ENCODE assay signal across 15 mouse cellular contexts in the genomic region with DNA sequence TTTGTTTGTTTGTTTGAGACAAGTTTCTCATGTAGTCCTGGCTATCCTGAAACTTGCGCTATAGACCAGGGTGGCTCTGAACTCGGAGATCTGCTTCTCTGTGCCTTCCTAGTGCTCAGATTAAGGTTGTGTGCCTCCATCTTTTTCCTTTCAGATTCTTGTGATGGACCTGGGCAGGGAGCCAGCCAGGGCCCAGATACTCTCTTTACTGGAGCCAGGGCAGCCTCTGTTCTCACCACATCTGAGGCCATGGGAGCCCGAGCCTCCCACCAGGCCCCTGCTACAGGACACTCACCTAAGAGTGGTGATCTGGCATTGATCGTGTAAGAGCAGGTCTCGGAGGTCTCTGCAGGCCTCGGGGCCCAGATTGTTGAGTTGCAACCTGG. TPM values are rescaled to one million over a fixed set of nuclear protein-coding genes. Genes with fewer than 3 reads are reported as not detected.
DNase-seq lines count a peak whose midpoint lies in the region; ATAC-seq and TF ChIP-seq lines count a peak whose summit lies in the region.
"Had no signal": no experiment of that assay in that cellular context is flagged by ENCODE, and none has a peak within 500 bp of the region (broad histone marks: within the 10 kb centered on the region; RNA-seq: fewer than 3 reads in every experiment).

No protein-coding gene starts in this region.

- DNase-seq in forebrain, embryonic 11.5 days (ENCODE audit: low spot score), result no peak
- DNase-seq in midbrain, postnatal 0 days (ENCODE audit: low spot score), result peak; percentile 13
- DNase-seq in thymus, adult 2 months, result no peak
- no peak for DNase-seq in left cerebral cortex, adult 11 months (ENCODE audit: low spot score)
- DNase-seq in right cerebral cortex, postnatal 4 days, result no peak
- DNase-seq: adrenal gland, adult 8-10 months; heart, adult 18-20 months; kidney, postnatal 25 days; liver, embryonic 13.5 days; spleen, adult 18-20 months had no signal

- TF ChIP-seq POLR2A in thymus, adult 2 months (IDR thresholded peaks at IDR 0.05; ENCODE audit: control insufficient read depth, extremely low read depth, insufficient read depth, low read length, poor library complexity), result no peak

- H3K9me3 ChIP-seq in liver, embryonic 16.5 days (replicated peaks; ENCODE audit: control insufficient read depth, low read length), result no peaks in the 10 kb centered on the region
- no peaks in the 10 kb centered on the region for H3K9me3 ChIP-seq in liver, embryonic 12.5 days (replicated peaks)
- H3K9me3 ChIP-seq in forebrain, embryonic 11.5 days (ENCODE audit: control insufficient read depth, low read length), result no peaks in the 10 kb centered on the region
- H3K9me3 ChIP-seq in hindbrain, embryonic 16.5 days (ENCODE audit: control insufficient read depth, low read length), result no peaks in the 10 kb centered on the region
- no peaks in the 10 kb centered on the region for H3K9me3 ChIP-seq in midbrain, postnatal 0 days (ENCODE audit: low read length)
- H3K9me3 ChIP-seq: liver, embryonic 13.5 days had no signal

- WGBS in liver, embryonic 16.5 days (ENCODE audit: insufficient replicate concordance), result 69% methylated on average over 6 of the region's 6 CpGs
- WGBS in liver, embryonic 12.5 days (ENCODE audit: insufficient replicate concordance), result 70% methylated on average over 6 of the region's 6 CpGs
- 51% methylated on average over 6 of the region's 6 CpGs for WGBS in forebrain, embryonic 11.5 days
- 41% methylated on average over 6 of the region's 6 CpGs for WGBS in hindbrain, embryonic 16.5 days
- WGBS in midbrain, postnatal 0 days, result 26% methylated on average over 6 of the region's 6 CpGs
- 93% methylated on average over 6 of the region's 6 CpGs for WGBS in thymus, adult 2 months

- ATAC-seq in liver, embryonic 16.5 days (ENCODE audit: low read depth), result no peak
- no peak for ATAC-seq in liver, embryonic 12.5 days
- ATAC-seq in forebrain, embryonic 11.5 days (replicated peaks; ENCODE audit: low FRiP score), result no peak; the same call in 1 of the 2 replicates
- peak; percentile 31; the same call in 1 of the 2 replicates for ATAC-seq in hindbrain, embryonic 16.5 days
- no peak for ATAC-seq in midbrain, postnatal 0 days (ENCODE audit: low FRiP score)
- ATAC-seq: Patski had no signal

- H3K4me2 ChIP-seq in liver, embryonic 16.5 days (ENCODE audit: low read depth, low read length), result no peak overlapping the region
- H3K4me2 ChIP-seq in liver, embryonic 12.5 days, result no peak overlapping the region
- H3K4me2 ChIP-seq in forebrain, embryonic 11.5 days (ENCODE audit: low read depth, low read length, severe bottlenecking), result no peak overlapping the region
- no peak overlapping the region; the same call in 1 of the 2 replicates for H3K4me2 ChIP-seq in hindbrain, embryonic 16.5 days (ENCODE audit: low read length)
- 0 out of 2 replicates have a peak overlapping the region, but pooled peaks have one; percentile 9 for H3K4me2 ChIP-seq in midbrain, postnatal 0 days (ENCODE audit: low read depth, low read length, poor library complexity, severe bottlenecking)
- H3K4me2 ChIP-seq: liver, embryonic 13.5 days had no signal

- no peak for TF ChIP-seq CTCF in midbrain, postnatal 0 days (IDR thresholded peaks at IDR 0.05)
- no peak for TF ChIP-seq CTCF in thymus, adult 2 months (IDR thresholded peaks at IDR 0.05; ENCODE audit: borderline replicate concordance, control insufficient read depth, extremely low read depth, insufficient read depth, low read length, poor library complexity)

- H3K4me1 ChIP-seq in liver, embryonic 16.5 days (ENCODE audit: control insufficient read depth, low read depth, low read length), result no peaks in the 10 kb centered on the region; the same call in none of the 2 replicates
- H3K4me1 ChIP-seq in liver, embryonic 12.5 days, result peaks cover 22% of the 10 kb centered on the region
- H3K4me1 ChIP-seq in forebrain, embryonic 11.5 days (replicated peaks; ENCODE audit: control insufficient read depth, insufficient read depth, low read length), result peaks cover 11% of the 10 kb centered on the region; the same call in 1 of the 2 replicates
- peaks cover 23% of the 10 kb centered on the region for H3K4me1 ChIP-seq in hindbrain, embryonic 16.5 days (ENCODE audit: control insufficient read depth, insufficient read depth, low read depth, low read length)
- peaks cover 28% of the 10 kb centered on the region for H3K4me1 ChIP-seq in midbrain, postnatal 0 days (ENCODE audit: insufficient read depth, low read length)
- H3K4me1 ChIP-seq in thymus, adult 2 months (replicated peaks; ENCODE audit: control insufficient read depth, insufficient read depth, low read length), result peaks cover 31% of the 10 kb centered on the region

- no peaks in the 10 kb centered on the region for H3K36me3 ChIP-seq in liver, embryonic 16.5 days (ENCODE audit: control insufficient read depth, insufficient read depth)
- no peaks in the 10 kb centered on the region for H3K36me3 ChIP-seq in liver, embryonic 12.5 days
- H3K36me3 ChIP-seq in forebrain, embryonic 11.5 days (ENCODE audit: control insufficient read depth, insufficient read depth, low read length), result no peaks in the 10 kb centered on the region
- no peaks in the 10 kb centered on the region for H3K36me3 ChIP-seq in hindbrain, embryonic 16.5 days (ENCODE audit: control insufficient read depth, insufficient read depth, low read length)
- no peaks in the 10 kb centered on the region for H3K36me3 ChIP-seq in midbrain, postnatal 0 days (ENCODE audit: insufficient read depth, low read length)
- H3K36me3 ChIP-seq in thymus, adult 2 months (ENCODE audit: control insufficient read depth, insufficient read depth, low read length), result no peaks in the 10 kb centered on the region
- H3K36me3 ChIP-seq: liver, embryonic 13.5 days had no signal

- peak overlapping the region; percentile 14; the same call in 1 of the 2 replicates for H3K27ac ChIP-seq in liver, embryonic 16.5 days (ENCODE audit: low read length)
- H3K27ac ChIP-seq in liver, embryonic 12.5 days, result no peak overlapping the region
- H3K27ac ChIP-seq in forebrain, embryonic 11.5 days (ENCODE audit: low read depth, low read length), result peak overlapping the region; percentile 80
- H3K27ac ChIP-seq in hindbrain, embryonic 16.5 days (ENCODE audit: low read depth, low read length), result peak overlapping the region; percentile 78
- peak overlapping the region; percentile 77 for H3K27ac ChIP-seq in midbrain, postnatal 0 days (ENCODE audit: low read depth, low read length)
- no peak overlapping the region for H3K27ac ChIP-seq in thymus, adult 2 months (ENCODE audit: control insufficient read depth, insufficient read depth, low read length)
- H3K27ac ChIP-seq: liver, embryonic 13.5 days had no signal

- no peak overlapping the region for H3K4me3 ChIP-seq in liver, embryonic 16.5 days (ENCODE audit: low read depth, low read length)
- H3K4me3 ChIP-seq in liver, embryonic 12.5 days, result no peak overlapping the region
- H3K4me3 ChIP-seq in forebrain, embryonic 11.5 days (ENCODE audit: low read depth, low read length), result no peak overlapping the region
- H3K4me3 ChIP-seq in hindbrain, embryonic 16.5 days (ENCODE audit: low read length), result no peak overlapping the region
- H3K4me3 ChIP-seq in midbrain, postnatal 0 days (ENCODE audit: low read depth, low read length), result no peak overlapping the region
- no peak overlapping the region for H3K4me3 ChIP-seq in thymus, adult 2 months (ENCODE audit: control insufficient read depth, insufficient read depth, low read length)
- H3K4me3 ChIP-seq: liver, embryonic 13.5 days had no signal

- H3K27me3 ChIP-seq in liver, embryonic 16.5 days (ENCODE audit: control insufficient read depth, insufficient read depth, low read depth, low read length), result no peaks in the 10 kb centered on the region
- H3K27me3 ChIP-seq in liver, embryonic 12.5 days (replicated peaks), result peaks cover 13% of the 10 kb centered on the region
- H3K27me3 ChIP-seq in forebrain, embryonic 11.5 days (ENCODE audit: control insufficient read depth, insufficient read depth, low read length), result no peaks in the 10 kb centered on the region
- H3K27me3 ChIP-seq in hindbrain, embryonic 16.5 days (replicated peaks; ENCODE audit: control insufficient read depth, insufficient read depth, low read length), result no peaks in the 10 kb centered on the region
- H3K27me3 ChIP-seq in midbrain, postnatal 0 days (ENCODE audit: insufficient read depth, low read length), result no peaks in the 10 kb centered on the region
- no peaks in the 10 kb centered on the region for H3K27me3 ChIP-seq in thymus, adult 2 months (ENCODE audit: control insufficient read depth, insufficient read depth, low read length)
- H3K27me3 ChIP-seq: liver, embryonic 13.5 days had no signal

- H3K9ac ChIP-seq in liver, embryonic 16.5 days (ENCODE audit: low read depth, low read length), result no peak overlapping the region
- no peak overlapping the region for H3K9ac ChIP-seq in liver, embryonic 12.5 days
- peak overlapping the region; percentile 5; the same call in 1 of the 2 replicates for H3K9ac ChIP-seq in forebrain, embryonic 11.5 days (ENCODE audit: low read length)
- H3K9ac ChIP-seq in hindbrain, embryonic 16.5 days (ENCODE audit: low read depth, low read length), result peak overlapping the region; percentile 48; the same call in 1 of the 2 replicates
- no peak overlapping the region for H3K9ac ChIP-seq in midbrain, postnatal 0 days (replicated peaks; ENCODE audit: low read length, poor library complexity, severe bottlenecking)
- H3K9ac ChIP-seq: liver, embryonic 13.5 days had no signal

RNA-seq across cellular contexts. Expression of gene Pdzd3, which starts 3.9 kb away (rescaled TPM):
- polyA plus RNA-seq in liver, embryonic 16.5 days (2015; fragmentation: Nextera tagmentation; extraction: Ambion mirVana), result 0.04 and 0.14 TPM in 2 replicates
- 0.15 and 0.17 TPM in 2 replicates for polyA plus RNA-seq in liver, embryonic 12.5 days (2016; fragmentation: Nextera tagmentation; extraction: Ambion mirVana)
- 0.16 TPM in 2 replicates for polyA plus RNA-seq in forebrain, embryonic 11.5 days (2014; fragmentation: Nextera tagmentation; extraction: Ambion mirVana)
- polyA plus RNA-seq in hindbrain, embryonic 16.5 days (2015; fragmentation: Nextera tagmentation; extraction: Ambion mirVana), result 0.38 and 0.40 TPM in 2 replicates
- 0.27 TPM in 1 of 2 replicates, not detected in the other for total RNA-seq in midbrain, postnatal 0 days (2014; rRNA removed)
- 0.58 and 0.63 TPM in 2 replicates for polyA plus RNA-seq in midbrain, postnatal 0 days (2015; fragmentation: Nextera tagmentation; extraction: Ambion mirVana)
- 0.55 and 0.59 TPM in 2 replicates for polyA plus RNA-seq in thymus, adult 2 months (2012; rRNA removed)

RNA-seq across cellular contexts. Expression of gene Nlrx1, which starts 13.3 kb away (rescaled TPM):
- 4.3 and 5.0 TPM in 2 replicates for polyA plus RNA-seq in liver, embryonic 16.5 days (2015; fragmentation: Nextera tagmentation; extraction: Ambion mirVana)
- 3.6 and 4.0 TPM in 2 replicates for polyA plus RNA-seq in liver, embryonic 12.5 days (2016; fragmentation: Nextera tagmentation; extraction: Ambion mirVana)
- polyA plus RNA-seq in forebrain, embryonic 11.5 days (2014; fragmentation: Nextera tagmentation; extraction: Ambion mirVana), result 3.2 and 3.6 TPM in 2 replicates
- 4.7 and 5.4 TPM in 2 replicates for polyA plus RNA-seq in hindbrain, embryonic 16.5 days (2015; fragmentation: Nextera tagmentation; extraction: Ambion mirVana)
- 4.2 and 6.2 TPM in 2 replicates for total RNA-seq in midbrain, postnatal 0 days (2014; rRNA removed)
- 6.0 and 6.9 TPM in 2 replicates for polyA plus RNA-seq in midbrain, postnatal 0 days (2015; fragmentation: Nextera tagmentation; extraction: Ambion mirVana)
- polyA plus RNA-seq in thymus, adult 2 months (2012; rRNA removed), result 13.4 and 16.2 TPM in 2 replicates

RNA-seq across cellular contexts. Expression of gene Ccdc153, which starts 14.7 kb away (rescaled TPM):
- polyA plus RNA-seq in liver, embryonic 16.5 days (2015; fragmentation: Nextera tagmentation; extraction: Ambion mirVana), result not detected in 2 replicates
- not detected in 2 replicates for polyA plus RNA-seq in liver, embryonic 12.5 days (2016; fragmentation: Nextera tagmentation; extraction: Ambion mirVana)
- not detected in 2 replicates for polyA plus RNA-seq in forebrain, embryonic 11.5 days (2014; fragmentation: Nextera tagmentation; extraction: Ambion mirVana)
- not detected in 2 replicates for polyA plus RNA-seq in hindbrain, embryonic 16.5 days (2015; fragmentation: Nextera tagmentation; extraction: Ambion mirVana)
- 3.0 and 6.1 TPM in 2 replicates for total RNA-seq in midbrain, postnatal 0 days (2014; rRNA removed)
- 2.7 TPM in 2 replicates for polyA plus RNA-seq in midbrain, postnatal 0 days (2015; fragmentation: Nextera tagmentation; extraction: Ambion mirVana)
- 6.1 and 13.0 TPM in 2 replicates for polyA plus RNA-seq in thymus, adult 2 months (2012; rRNA removed)
- total RNA-seq: hematopoietic stem cell, adult 5-6 weeks had no signal
- polyA plus RNA-seq: liver, embryonic 13.5 days; Patski had no signal

RNA-seq across cellular contexts. Expression of gene Cbl, which starts 21.3 kb away (rescaled TPM):
- 4.4 and 5.0 TPM in 2 replicates for polyA plus RNA-seq in liver, embryonic 16.5 days (2015; fragmentation: Nextera tagmentation; extraction: Ambion mirVana)
- 9.5 and 10.0 TPM in 2 replicates for polyA plus RNA-seq in liver, embryonic 12.5 days (2016; fragmentation: Nextera tagmentation; extraction: Ambion mirVana)
- polyA plus RNA-seq in forebrain, embryonic 11.5 days (2014; fragmentation: Nextera tagmentation; extraction: Ambion mirVana), result 25.9 and 26.2 TPM in 2 replicates
- 17.4 and 20.3 TPM in 2 replicates for polyA plus RNA-seq in hindbrain, embryonic 16.5 days (2015; fragmentation: Nextera tagmentation; extraction: Ambion mirVana)
- 32.1 and 43.9 TPM in 2 replicates for total RNA-seq in midbrain, postnatal 0 days (2014; rRNA removed)
- polyA plus RNA-seq in midbrain, postnatal 0 days (2015; fragmentation: Nextera tagmentation; extraction: Ambion mirVana), result 14.7 and 17.3 TPM in 2 replicates
- polyA plus RNA-seq in thymus, adult 2 months (2012; rRNA removed), result 132 and 194 TPM in 2 replicates

RNA-seq across cellular contexts. Expression of gene Abcg4, which starts 33.3 kb away (rescaled TPM):
- 16.0 and 17.9 TPM in 2 replicates for polyA plus RNA-seq in liver, embryonic 16.5 days (2015; fragmentation: Nextera tagmentation; extraction: Ambion mirVana)
- 20.1 and 21.7 TPM in 2 replicates for polyA plus RNA-seq in liver, embryonic 12.5 days (2016; fragmentation: Nextera tagmentation; extraction: Ambion mirVana)
- 6.7 and 9.6 TPM in 2 replicates for polyA plus RNA-seq in forebrain, embryonic 11.5 days (2014; fragmentation: Nextera tagmentation; extraction: Ambion mirVana)
- 33.7 and 36.2 TPM in 2 replicates for polyA plus RNA-seq in hindbrain, embryonic 16.5 days (2015; fragmentation: Nextera tagmentation; extraction: Ambion mirVana)
- total RNA-seq in midbrain, postnatal 0 days (2014; rRNA removed), result 60.0 and 65.8 TPM in 2 replicates
- 27.9 and 28.2 TPM in 2 replicates for polyA plus RNA-seq in midbrain, postnatal 0 days (2015; fragmentation: Nextera tagmentation; extraction: Ambion mirVana)
- polyA plus RNA-seq in thymus, adult 2 months (2012; rRNA removed), result 1.2 and 2.7 TPM in 2 replicates

Comparison
In these comparisons a context has a peak if more than half of its experiments do, and no peak if none do; other contexts are left out.
1. H3K27ac ChIP-seq: peak in liver, embryonic 16.5 days (single experiment), forebrain, embryonic 11.5 days (single experiment), hindbrain, embryonic 16.5 days (single experiment) and midbrain, postnatal 0 days (single experiment); none in liver, embryonic 12.5 days (single experiment) and thymus, adult 2 months (single experiment).
2. H3K9ac ChIP-seq: peak in forebrain, embryonic 11.5 days (single experiment) and hindbrain, embryonic 16.5 days (single experiment); none in liver, embryonic 16.5 days (single experiment), liver, embryonic 12.5 days (single experiment) and midbrain, postnatal 0 days (single experiment).